Mouse (Mus musculus) G1E-ER4 (cell line): Measurements from ENCODE around the gene Tmcc3. TPM values are rescaled to one million over a fixed set of nuclear protein-coding genes. Genes with fewer than 3 reads are reported as not detected.

Experiments used
- GATA1 ChIP-seq: IDR thresholded peaks from one replicate; pipeline ENCODE4 v1.8.0; 2012; ENCODE audit warnings: low read length, inconsistent platforms
- polyA plus RNA-seq: library from polyadenylated mRNA; stranded (reverse); fragments of >175 nt; gene quantifications from 2 replicates; pipeline ENCODE4 v1.2.3, GENCODE M21; 2012

Tmcc3 gene
- polyA plus RNA-seq, 1 experiment, result 7.3 TPM

DNA sequence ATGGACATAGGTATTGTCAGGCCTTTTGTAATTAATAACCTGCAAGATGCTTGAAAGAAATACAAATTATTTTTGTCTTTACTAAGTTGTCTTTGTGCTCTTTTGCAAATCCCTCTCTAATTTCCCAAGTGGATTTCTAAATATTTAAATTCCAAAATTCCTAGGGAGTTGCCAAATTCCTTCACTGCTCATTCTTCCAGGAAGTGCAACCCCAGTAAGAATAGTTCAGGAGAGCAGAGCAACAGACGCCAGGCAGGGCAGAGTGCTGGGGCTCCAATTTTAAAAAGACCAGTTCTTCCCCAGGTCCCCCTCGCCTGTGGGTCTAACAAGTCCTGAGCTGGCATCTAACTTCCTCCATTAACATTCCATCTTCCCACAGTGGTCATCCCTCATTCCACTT lies 239.3 kb downstream of the Tmcc3 start:
- no peak for TF ChIP-seq GATA1

DNA sequence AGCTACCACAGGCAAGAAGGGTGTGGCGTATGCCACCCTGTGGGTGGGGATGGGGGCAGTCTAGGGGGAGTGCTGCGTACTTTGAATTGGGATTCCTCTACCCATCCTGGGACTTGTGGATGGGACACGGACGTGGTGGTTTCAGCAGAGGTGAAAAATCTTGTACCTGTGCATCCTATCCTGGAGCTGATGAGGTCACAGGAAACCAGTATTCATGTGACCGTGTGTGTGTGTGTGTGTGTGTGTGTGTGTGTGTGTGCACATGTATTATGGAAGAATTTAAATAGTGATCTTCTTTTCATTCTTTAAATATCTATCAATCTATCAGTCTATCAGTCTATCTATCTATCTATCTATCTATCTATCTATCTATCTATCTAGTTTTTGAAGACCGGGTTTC lies 239.8 kb downstream of the Tmcc3 start:
- no peak for TF ChIP-seq GATA1

DNA sequence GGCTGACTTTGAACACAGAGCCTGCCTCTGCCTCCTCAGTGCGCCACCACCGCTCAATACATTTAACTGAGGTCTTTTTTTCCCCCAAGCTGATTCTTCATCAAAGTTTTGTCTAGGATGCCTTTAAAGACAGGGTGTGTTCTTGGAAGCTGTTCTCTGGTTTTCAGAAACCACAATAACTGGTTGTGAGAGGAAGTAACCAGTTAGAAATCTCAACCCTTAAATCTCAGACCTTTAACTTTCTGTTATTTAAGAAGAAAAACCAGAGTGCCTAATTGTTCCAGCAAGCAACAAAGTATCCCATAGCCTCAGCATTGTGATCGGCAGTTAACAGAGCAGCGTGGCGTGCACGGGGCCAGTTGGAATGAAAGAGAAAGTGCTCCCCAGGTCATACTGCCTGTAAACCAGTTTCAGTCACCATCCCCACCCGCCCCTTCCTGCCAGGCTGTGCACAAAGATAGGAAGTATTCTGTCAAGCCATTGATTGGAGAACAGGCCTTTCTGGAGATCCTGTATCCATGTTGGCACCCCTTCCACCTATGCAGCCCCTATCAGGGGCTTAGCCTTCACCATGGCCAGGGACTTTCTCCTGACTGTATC lies 240.3 kb downstream of the Tmcc3 start:
- no peak for TF ChIP-seq GATA1

DNA sequence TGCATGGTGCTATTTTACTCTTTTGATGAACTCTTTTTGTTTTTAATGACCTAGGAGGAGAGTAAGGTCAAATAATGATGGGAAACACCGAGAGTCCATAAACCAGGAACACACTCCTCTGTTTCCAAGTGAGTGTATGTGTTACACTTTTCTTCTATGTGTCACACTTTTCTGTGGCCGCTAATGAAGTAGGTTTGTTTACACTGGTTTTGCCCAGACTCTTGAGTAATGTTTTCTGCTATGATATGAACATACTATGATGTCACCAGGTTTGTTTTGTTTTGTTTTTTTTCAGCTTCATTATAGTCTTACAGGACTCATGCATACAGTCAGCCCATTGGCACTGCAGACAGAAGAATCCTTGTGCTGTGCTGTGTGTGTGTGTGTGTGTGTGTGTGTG lies 243.6 kb downstream of the Tmcc3 start:
- no peak for TF ChIP-seq GATA1

DNA sequence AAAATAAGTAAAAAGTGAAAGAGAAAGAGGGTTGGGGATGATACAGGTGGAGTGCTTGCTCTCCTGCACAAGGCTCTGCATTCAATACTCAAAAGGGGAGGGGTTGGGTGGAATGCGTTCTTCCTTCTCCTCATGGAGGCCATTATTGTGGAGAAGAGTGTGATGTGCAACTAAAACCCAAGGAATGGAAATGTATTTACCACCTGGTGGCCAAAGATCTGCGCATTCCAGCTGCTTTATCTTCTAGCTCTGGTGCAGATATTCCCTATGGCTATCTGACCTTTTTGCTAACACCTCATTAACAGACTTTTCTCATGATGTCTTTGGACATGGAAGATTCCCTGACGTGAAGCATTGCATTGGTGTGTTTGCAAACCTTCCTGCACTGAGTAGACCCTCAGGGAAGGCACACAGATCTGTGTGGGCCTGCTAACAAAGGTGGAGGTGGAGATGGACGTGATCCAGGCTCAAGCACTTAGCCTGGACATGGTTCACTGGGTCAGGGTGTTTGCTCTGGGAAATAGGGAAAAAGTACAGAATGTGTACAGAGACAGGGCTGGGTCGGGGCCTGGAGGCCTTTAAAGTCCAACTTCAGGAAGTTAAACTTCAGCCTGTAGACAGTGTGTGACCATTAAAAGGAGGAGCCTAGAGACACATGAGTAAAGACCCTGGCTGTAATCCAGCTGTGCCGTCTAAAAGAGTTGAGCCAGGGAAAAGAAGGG lies 245.8 kb downstream of the Tmcc3 start:
- no peak for TF ChIP-seq GATA1

DNA sequence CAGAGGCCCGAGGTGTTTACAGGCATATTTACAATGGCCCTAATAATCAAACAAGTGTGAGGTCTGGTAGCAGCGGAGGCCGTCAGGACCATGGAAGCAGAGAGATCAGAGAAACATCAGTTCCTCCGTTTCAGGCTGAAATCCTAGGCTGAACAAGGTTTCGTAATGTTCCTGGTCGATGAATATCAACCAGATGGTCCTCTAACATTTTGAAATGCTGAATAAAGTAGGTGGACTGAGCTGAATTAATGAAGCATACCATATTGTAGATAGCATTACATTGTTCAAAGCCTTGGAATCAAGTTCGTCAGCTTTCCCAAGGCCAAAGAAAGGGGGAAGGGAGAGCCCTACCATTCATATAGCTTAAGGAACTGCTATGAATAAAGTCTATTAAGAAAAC lies 247.1 kb downstream of the Tmcc3 start:
- TF ChIP-seq GATA1, result no peak

DNA sequence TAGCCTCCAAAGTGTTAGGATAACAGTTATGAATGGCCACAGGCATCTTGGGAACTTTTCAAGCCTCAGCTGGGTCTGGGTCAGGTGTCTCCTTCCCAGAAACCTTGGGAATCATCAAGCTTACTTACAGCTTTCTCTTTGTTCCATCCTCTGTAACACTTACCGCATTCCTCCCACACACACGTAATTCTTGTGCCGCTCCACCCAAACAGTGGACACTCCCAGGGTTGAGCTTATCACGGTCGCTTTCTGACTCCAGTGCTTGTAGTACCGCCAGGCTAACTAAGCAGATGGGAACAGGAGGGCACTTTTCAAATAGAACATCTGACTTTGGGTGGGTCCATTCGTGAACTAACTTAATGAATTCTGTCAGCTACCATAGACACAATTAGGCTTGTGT lies 249.6 kb downstream of the Tmcc3 start:
- TF ChIP-seq GATA1, result no peak

DNA sequence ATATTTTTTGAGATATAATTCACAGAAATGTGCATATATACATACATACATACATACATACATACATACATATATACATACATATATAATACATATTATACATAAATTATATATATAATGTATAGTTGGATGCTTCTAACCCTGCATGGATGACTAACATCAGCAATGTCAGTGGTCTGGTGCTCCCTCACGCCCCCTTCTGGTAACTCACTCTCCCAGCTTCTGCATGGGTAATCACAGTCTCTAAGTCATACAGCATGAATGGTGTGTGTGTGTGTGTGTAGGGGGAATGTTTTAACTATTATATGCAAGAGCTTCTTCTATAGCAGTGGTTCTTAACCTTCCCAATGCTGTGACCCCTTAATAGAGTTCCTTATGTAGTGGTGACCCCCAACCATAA lies 250.4 kb downstream of the Tmcc3 start:
- no peak for TF ChIP-seq GATA1

DNA sequence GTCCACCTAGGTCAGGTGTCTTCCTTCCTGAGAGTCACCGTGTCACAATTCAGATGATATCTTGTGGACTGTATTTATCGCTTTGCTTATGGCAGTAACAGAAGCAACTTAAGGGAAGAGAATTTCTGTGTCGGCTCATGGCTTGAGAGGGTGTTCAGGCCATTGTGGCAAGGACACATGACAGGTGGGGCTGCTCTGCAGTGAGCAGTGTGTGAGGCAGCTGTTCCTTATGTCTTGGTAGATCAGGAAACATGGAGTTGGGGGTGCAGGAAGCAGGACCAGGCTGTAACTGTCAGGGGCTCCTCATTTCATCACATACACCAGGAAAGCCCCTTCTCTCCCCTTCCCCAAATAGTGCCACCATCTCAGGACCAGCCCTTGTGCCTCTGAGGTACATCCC lies 251.2 kb downstream of the Tmcc3 start:
- no peak for TF ChIP-seq GATA1

DNA sequence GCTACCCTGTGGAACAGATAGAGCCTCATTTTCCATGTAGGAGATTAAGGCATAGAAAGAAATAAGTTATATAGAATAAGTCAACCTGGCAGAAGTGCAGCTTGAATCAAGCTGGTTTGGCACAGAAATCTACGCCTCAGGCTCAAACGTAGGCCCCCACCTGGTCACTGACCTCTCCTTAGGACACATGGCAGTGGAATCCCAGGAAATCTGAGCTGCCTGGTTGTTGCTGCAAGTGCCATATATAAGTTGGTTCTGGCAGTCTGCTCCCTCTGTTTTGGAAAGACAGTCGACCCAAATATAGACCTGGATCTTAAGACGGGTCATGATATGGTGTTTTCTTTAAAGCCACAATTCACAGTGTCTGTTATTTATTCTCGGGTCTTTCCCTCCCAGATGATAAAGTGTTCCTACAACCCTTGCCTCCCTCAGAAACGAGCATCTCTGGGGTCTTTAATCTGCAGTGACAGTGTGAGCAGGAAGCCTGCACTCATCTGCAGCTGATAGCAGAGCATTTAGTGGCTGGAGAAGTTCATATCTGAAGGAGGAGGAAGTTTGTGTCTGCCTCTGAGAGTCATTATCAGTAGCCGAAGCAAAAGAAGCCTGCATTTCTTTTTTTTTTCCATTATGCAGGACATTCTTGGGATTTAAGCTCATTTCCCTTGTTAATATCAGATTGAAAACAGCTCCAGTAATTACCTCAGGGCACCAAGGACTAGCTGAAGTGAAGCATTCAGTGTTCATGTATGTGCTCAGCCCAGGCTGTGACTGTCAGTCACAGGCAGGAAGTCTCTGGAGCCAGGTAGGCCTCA lies 253.9 kb downstream of the Tmcc3 start:
- peak; percentile 95 for TF ChIP-seq GATA1

DNA sequence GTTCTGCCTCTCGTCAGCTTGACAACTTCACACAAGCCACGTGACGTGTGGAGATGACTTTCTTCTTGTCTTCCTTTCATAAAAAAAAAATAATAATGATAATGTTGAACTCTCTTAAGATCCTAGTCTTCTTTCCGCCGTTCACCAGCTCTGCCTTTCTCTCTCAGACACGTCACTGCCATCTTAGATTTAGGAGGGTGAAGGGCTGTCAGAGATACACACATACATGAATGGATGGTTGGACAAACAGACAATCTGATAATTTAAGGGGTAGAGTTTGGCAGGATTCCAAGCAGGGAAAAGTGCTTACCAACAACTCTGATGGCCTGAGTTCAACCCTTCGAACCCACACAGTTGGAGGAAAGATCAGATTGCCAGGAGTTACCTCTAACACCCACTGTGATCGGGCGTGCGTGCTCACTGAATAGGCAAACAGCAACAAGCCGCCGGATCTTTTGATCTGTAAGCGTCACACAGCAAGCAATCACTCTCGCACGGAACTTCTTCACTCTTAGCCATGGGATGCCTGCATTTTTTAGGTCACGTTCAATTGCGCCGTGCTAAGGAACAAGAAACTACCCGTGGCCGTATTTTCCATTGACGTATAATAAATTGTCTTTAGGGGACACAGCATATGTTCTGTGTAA lies 254.6 kb downstream of the Tmcc3 start:
- TF ChIP-seq GATA1, result no peak

DNA sequence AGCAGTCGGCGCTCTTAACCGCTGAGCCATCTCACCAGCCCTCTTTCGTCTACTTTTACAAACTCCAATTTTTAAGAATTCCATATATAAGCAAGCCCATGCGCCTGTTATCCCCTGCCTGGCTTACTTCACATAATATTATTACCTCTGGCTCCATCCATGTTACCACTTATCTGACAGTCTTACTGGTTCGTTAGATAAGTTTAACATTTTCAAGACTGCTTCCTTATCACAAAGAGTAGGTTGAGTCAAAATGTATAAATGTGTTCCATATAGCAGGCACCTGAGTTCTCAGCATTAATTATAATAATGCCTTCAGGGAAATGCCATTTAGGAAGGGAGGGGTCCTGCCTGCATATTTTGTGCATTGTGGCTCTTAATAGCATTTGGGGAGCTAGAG lies 255.5 kb downstream of the Tmcc3 start:
- no peak for TF ChIP-seq GATA1

DNA sequence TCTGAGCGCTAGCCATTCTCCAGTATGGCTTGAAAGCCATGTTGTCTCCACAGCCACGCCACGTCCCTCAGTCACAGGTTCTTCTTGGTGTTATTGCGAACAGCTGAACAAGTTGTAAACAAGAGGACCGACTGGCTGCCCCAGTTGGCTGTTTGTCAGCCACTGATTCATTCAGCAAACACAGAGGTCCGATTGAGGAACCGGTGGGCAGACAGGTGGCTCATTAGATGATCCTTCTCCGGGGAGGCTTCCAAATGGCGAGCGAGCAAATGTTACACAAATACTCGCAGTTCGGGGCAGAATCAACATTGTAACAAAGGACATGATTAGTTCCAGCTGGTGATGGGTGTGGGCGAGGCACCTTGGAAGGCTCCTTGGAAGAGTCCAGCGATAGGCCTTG lies 256.2 kb downstream of the Tmcc3 start:
- no peak for TF ChIP-seq GATA1

DNA sequence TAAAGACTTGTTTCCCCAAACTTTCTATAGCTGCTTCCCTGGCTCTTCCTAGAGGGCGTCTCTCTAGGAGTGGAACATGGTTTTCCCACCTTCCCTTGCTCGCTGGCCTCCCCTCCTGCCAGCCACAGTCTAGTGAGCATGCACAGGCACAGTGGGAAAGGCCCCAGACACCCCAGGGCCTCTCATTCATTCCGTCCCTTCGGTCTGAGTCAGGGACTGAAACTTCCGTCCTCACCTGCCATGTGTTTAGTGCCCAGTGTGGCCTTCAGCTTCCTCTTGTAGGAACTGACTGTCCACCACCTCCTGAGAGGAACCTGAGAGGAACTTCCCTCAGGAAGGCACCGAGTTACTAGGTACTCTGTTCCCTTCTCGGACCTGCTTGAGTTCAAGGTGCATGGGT lies 257.1 kb downstream of the Tmcc3 start:
- TF ChIP-seq GATA1, result no peak

DNA sequence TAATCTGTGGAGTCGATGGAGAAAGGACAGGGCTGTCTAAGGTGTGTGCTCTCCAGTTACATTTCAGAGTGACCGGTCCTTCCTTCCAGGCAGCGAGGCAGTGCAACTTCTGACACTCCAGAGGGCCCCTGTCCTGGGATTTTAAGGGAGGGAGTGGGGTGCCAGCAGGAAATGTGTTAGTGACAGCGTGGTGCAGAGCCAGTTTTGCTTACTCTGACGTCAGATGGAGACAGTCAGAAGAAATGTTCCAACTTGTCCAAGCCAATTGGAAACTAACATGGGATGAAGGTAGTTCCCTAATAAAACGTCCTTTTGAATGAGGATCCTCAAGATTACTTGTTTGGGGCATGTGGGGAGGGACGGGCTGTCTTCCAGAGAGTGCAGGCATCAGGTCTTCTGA lies 258.0 kb downstream of the Tmcc3 start:
- TF ChIP-seq GATA1, result no peak
